Mouse (Mus musculus) kidney, adult 8-10 months (tissue): ENCODE measurements around the gene H2afy.
A peak's percentile ranks its signal among the peaks of the same experiment; 100 is the strongest.

Source experiments
- DNase-seq, 2 experiments: peaks; one replicate each; pipeline ENCODE4 v3.0.0; 2022

Gene H2afy

GRCm38 (mm10) chr13:56136200-56136599, at the start of gene H2afy:
Gene H2afy (minus strand): TSS chr13:56136361.
- DNase-seq, result no peak

- no peak for DNase-seq
These were observed 47.5 kb upstream of the H2afy start for GRCm38 (mm10) chr13:56183687-56184086.

GRCm38 (mm10) chr13:56181424-56181823, 45.3 kb upstream of the H2afy start:
- DNase-seq, result peak; percentile 8

GRCm38 (mm10) chr13:56178416-56179035, 42.4 kb upstream of the H2afy start, which contains the start of gene Tifab:
Gene Tifab (minus strand): TSS chr13:56178885.
- no peak for DNase-seq

- DNase-seq, result no peak
These were observed 40.1 kb upstream of the H2afy start for GRCm38 (mm10) chr13:56176310-56176709.

GRCm38 (mm10) chr13:56175848-56176247, 39.7 kb upstream of the H2afy start:
- no peak for DNase-seq

- no peak for DNase-seq
These were observed 36.9 kb upstream of the H2afy start for GRCm38 (mm10) chr13:56172901-56173545.

GRCm38 (mm10) chr13:56172106-56172505, 35.9 kb upstream of the H2afy start:
- no peak for DNase-seq

- DNase-seq, result no peak
These were observed 32.2 kb upstream of the H2afy start for GRCm38 (mm10) chr13:56168403-56168781.

- no peak for DNase-seq
These were observed 31.6 kb upstream of the H2afy start for GRCm38 (mm10) chr13:56167446-56168402.

- DNase-seq, result no peak
These were observed 29.4 kb upstream of the H2afy start for GRCm38 (mm10) chr13:56165561-56165960.

- no peak for DNase-seq
These were observed 28.2 kb upstream of the H2afy start for GRCm38 (mm10) chr13:56164372-56164771.

GRCm38 (mm10) chr13:56163751-56164150, 27.6 kb upstream of the H2afy start:
- no peak for DNase-seq

GRCm38 (mm10) chr13:56162859-56163258, 26.7 kb upstream of the H2afy start:
- no peak for DNase-seq

GRCm38 (mm10) chr13:56159614-56160363, 23.6 kb upstream of the H2afy start:
- no peak for DNase-seq

- DNase-seq, result no peak
These were observed 22.9 kb upstream of the H2afy start for GRCm38 (mm10) chr13:56159016-56159601.

- DNase-seq, result no peak
These were observed 19.5 kb upstream of the H2afy start for GRCm38 (mm10) chr13:56155671-56156070.

GRCm38 (mm10) chr13:56155048-56155447, 18.9 kb upstream of the H2afy start:
- DNase-seq, result no peak

GRCm38 (mm10) chr13:56152773-56153460, 16.8 kb upstream of the H2afy start:
- no peak for DNase-seq

- peak in 1 of 2 experiments; percentile 62 for DNase-seq
These were observed 15.5 kb upstream of the H2afy start for GRCm38 (mm10) chr13:56151404-56152226.

GRCm38 (mm10) chr13:56145523-56145922, 9.4 kb upstream of the H2afy start:
- DNase-seq, result peak in 1 of 2 experiments; percentile 19
